Mouse (Mus musculus): Measurements from ENCODE around the gene Itpr1. TPM values are rescaled to one million over a fixed set of nuclear protein-coding genes. Genes with fewer than 3 reads are reported as not detected.

Gene Itpr1
- polyA plus RNA-seq (2015; fragmentation: Nextera tagmentation; extraction: Ambion mirVana): 2.3 and 3.2 TPM in 2 replicates

- H3K9me3 ChIP-seq (replicated peaks): no peaks in the 10 kb centered on the region
- peaks cover 37% of the 10 kb centered on the region for H3K4me1 ChIP-seq (replicated peaks)
- under 1% methylated on average over 27 of the region's 27 CpGs for WGBS (ENCODE audit: insufficient replicate concordance)
- ATAC-seq (ENCODE audit: low read depth): peak; percentile 99
- peak within 1 kb of the TSS; percentile 68 for H3K27ac ChIP-seq
- H3K4me2 ChIP-seq: peak within 1 kb of the TSS; percentile 95
- H3K27me3 ChIP-seq: no peaks in the 10 kb centered on the region
- peak within 1 kb of the TSS; percentile 77 for H3K4me3 ChIP-seq (replicated peaks)
- H3K36me3 ChIP-seq: no peaks in the 10 kb centered on the region
- peak; percentile 93 for DNase-seq
- H3K9ac ChIP-seq: peak within 1 kb of the TSS; percentile 79
Observed at GRCm38 (mm10) chr6:108212881-108213295, at the start of gene Itpr1. Gene Itpr1 (plus strand): TSS chr6:108213096.

- Histone ChIP-seq H3K36me3 (no peaks in the 10 kb centered on the region), H3K9ac (no peak overlapping the region), H3K9me3 (replicated peaks) (no peaks in the 10 kb centered on the region), H3K27ac (no peak overlapping the region), H3K4me2 (no peak overlapping the region), H3K4me3 (replicated peaks) (no peak overlapping the region), H3K4me1 (replicated peaks) (peaks cover 13% of the 10 kb centered on the region; the same call in 1 of the 2 replicates), H3K27me3 (no peaks in the 10 kb centered on the region)
- ATAC-seq (ENCODE audit: low read depth): no peak
- 72% methylated on average over 5 of the region's 5 CpGs for WGBS (ENCODE audit: insufficient replicate concordance)
- DNase-seq: no peak
Observed at GRCm38 (mm10) chr6:108164935-108165334, 48.0 kb upstream of the Itpr1 start.

- 36% methylated on average over 2 of the region's 2 CpGs for WGBS (ENCODE audit: insufficient replicate concordance)
- no peaks in the 10 kb centered on the region for H3K9me3 ChIP-seq (replicated peaks)
- H3K4me3 ChIP-seq (replicated peaks): no peak overlapping the region
Observed at GRCm38 (mm10) chr6:108165598-108165997, 47.3 kb upstream of the Itpr1 start.

GRCm38 (mm10) chr6:108167946-108168680 lies 44.8 kb upstream of the Itpr1 start:
- DNase-seq (no peak), ATAC-seq (ENCODE audit: low read depth) (no peak)
- Histone ChIP-seq H3K27ac (no peak overlapping the region), H3K4me1 (replicated peaks) (peaks cover 13% of the 10 kb centered on the region; the same call in 1 of the 2 replicates), H3K4me3 (replicated peaks) (no peak overlapping the region), H3K27me3 (no peaks in the 10 kb centered on the region), H3K9ac (no peak overlapping the region), H3K36me3 (peaks cover 16% of the 10 kb centered on the region), H3K4me2 (no peak overlapping the region), H3K9me3 (replicated peaks) (no peaks in the 10 kb centered on the region)
- WGBS (ENCODE audit: insufficient replicate concordance): 32% methylated on average over 7 of the region's 7 CpGs

More at GRCm38 (mm10) chr6:108165598-108165997, 47.3 kb upstream of the Itpr1 start:
- H3K27me3 ChIP-seq: no peaks in the 10 kb centered on the region
- no peak overlapping the region for H3K9ac ChIP-seq
- H3K4me1 ChIP-seq (replicated peaks): peaks cover 13% of the 10 kb centered on the region; the same call in 1 of the 2 replicates
- H3K27ac ChIP-seq: no peak overlapping the region
- no peaks in the 10 kb centered on the region for H3K36me3 ChIP-seq
- no peak overlapping the region for H3K4me2 ChIP-seq
- ATAC-seq (ENCODE audit: low read depth) (no peak), DNase-seq (no peak)

- no peak for DNase-seq
- no peak overlapping the region for H3K4me2 ChIP-seq
Observed at GRCm38 (mm10) chr6:108168723-108169122, 44.2 kb upstream of the Itpr1 start.

GRCm38 (mm10) chr6:108169466-108169865 lies 43.4 kb upstream of the Itpr1 start:
- H3K27ac ChIP-seq: no peak overlapping the region
- no peak overlapping the region for H3K4me2 ChIP-seq
- peaks cover 18% of the 10 kb centered on the region for H3K36me3 ChIP-seq
- no peaks in the 10 kb centered on the region for H3K9me3 ChIP-seq (replicated peaks)
- DNase-seq (no peak), ATAC-seq (ENCODE audit: low read depth) (no peak)
- no peak overlapping the region for H3K9ac ChIP-seq
- H3K4me3 ChIP-seq (replicated peaks): no peak overlapping the region
- WGBS (ENCODE audit: insufficient replicate concordance): 79% methylated on average over 3 of the region's 3 CpGs
- no peaks in the 10 kb centered on the region for H3K27me3 ChIP-seq
- H3K4me1 ChIP-seq (replicated peaks): peaks cover 8% of the 10 kb centered on the region; the same call in 1 of the 2 replicates

More at GRCm38 (mm10) chr6:108168723-108169122, 44.2 kb upstream of the Itpr1 start:
- Histone ChIP-seq H3K27ac (no peak overlapping the region), H3K4me3 (replicated peaks) (no peak overlapping the region), H3K4me1 (replicated peaks) (peaks cover 8% of the 10 kb centered on the region; the same call in 1 of the 2 replicates), H3K36me3 (peaks cover 18% of the 10 kb centered on the region), H3K9me3 (replicated peaks) (no peaks in the 10 kb centered on the region), H3K9ac (no peak overlapping the region), H3K27me3 (no peaks in the 10 kb centered on the region)
- no peak for ATAC-seq (ENCODE audit: low read depth)
- 40% methylated on average over 6 of the region's 6 CpGs for WGBS (ENCODE audit: insufficient replicate concordance)

DNA sequence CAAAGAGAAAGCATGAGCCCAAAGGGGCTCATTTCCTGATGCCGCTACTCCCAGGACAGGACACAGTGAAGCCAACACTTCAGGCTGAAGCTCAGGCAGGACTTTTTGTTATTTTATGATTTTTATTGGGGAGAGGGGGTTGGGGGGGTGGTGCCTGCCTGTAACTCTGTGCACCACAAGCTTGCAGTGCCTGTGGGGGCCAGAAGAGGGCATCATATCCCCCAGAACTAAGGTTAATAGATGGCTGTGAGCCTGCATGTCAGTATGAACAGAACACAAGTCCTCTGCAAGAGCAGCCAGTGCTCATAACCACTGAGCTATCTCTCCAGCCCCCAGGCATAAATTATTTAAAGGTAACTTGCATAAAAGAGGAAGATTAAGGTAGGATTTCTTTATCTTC lies 40.7 kb upstream of the Itpr1 start:
- DNase-seq: no peak
- peaks cover 21% of the 10 kb centered on the region for H3K36me3 ChIP-seq
- WGBS (ENCODE audit: insufficient replicate concordance): 92% methylated on average over 1 of the region's 1 CpGs
- H3K27ac ChIP-seq: no peak overlapping the region
- no peaks in the 10 kb centered on the region for H3K27me3 ChIP-seq
- no peaks in the 10 kb centered on the region for H3K9me3 ChIP-seq (replicated peaks)
- no peak overlapping the region for H3K4me3 ChIP-seq (replicated peaks)
- H3K4me2 ChIP-seq: no peak overlapping the region
- H3K4me1 ChIP-seq (replicated peaks): peaks cover 4% of the 10 kb centered on the region; the same call in 1 of the 2 replicates
- ATAC-seq (ENCODE audit: low read depth): no peak
- H3K9ac ChIP-seq: no peak overlapping the region

DNA sequence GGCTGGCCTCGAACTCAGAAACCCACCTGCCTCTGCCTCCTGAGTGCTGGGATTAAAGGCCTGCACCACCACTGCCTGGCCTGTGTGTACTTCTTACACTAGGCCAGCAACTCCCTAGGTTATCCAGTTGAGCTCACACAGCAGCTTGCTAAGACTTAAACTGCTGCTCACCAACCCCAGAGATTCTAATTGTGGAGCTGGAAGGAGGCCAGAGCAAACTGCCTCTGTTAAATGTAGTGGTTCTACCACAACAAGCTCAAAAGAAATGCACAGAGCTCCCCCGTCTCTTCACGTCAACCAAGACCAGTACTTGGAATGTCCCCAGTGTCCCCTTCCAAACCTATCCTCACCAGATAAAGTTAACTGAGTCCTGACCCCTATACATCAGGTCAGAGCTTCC lies 38.7 kb upstream of the Itpr1 start:
- no peak overlapping the region for H3K9ac ChIP-seq
- no peak overlapping the region for H3K27ac ChIP-seq
- no peak overlapping the region for H3K4me2 ChIP-seq
- no peak overlapping the region for H3K4me3 ChIP-seq (replicated peaks)
- ATAC-seq (ENCODE audit: low read depth): no peak
- H3K4me1 ChIP-seq (replicated peaks): no peaks in the 10 kb centered on the region
- no peak for DNase-seq
- no peaks in the 10 kb centered on the region for H3K9me3 ChIP-seq (replicated peaks)
- peaks cover 21% of the 10 kb centered on the region for H3K36me3 ChIP-seq
- WGBS (ENCODE audit: insufficient replicate concordance): 78% methylated on average over 3 of the region's 3 CpGs
- no peaks in the 10 kb centered on the region for H3K27me3 ChIP-seq

GRCm38 (mm10) chr6:108179087-108179486 lies 33.8 kb upstream of the Itpr1 start:
- H3K27ac ChIP-seq: no peak overlapping the region
- H3K36me3 ChIP-seq: peaks cover 3% of the 10 kb centered on the region; the same call in 1 of the 2 replicates
- H3K4me1 ChIP-seq (replicated peaks): peaks cover under 1% of the 10 kb centered on the region; the same call in 1 of the 2 replicates
- H3K4me3 ChIP-seq (replicated peaks): no peak overlapping the region
- 58% methylated on average over 2 of the region's 2 CpGs for WGBS (ENCODE audit: insufficient replicate concordance)
- no peak overlapping the region for H3K4me2 ChIP-seq
- no peaks in the 10 kb centered on the region for H3K27me3 ChIP-seq
- ATAC-seq (ENCODE audit: low read depth) (no peak), DNase-seq (no peak)
- H3K9ac ChIP-seq: no peak overlapping the region
- H3K9me3 ChIP-seq (replicated peaks): no peaks in the 10 kb centered on the region

DNA sequence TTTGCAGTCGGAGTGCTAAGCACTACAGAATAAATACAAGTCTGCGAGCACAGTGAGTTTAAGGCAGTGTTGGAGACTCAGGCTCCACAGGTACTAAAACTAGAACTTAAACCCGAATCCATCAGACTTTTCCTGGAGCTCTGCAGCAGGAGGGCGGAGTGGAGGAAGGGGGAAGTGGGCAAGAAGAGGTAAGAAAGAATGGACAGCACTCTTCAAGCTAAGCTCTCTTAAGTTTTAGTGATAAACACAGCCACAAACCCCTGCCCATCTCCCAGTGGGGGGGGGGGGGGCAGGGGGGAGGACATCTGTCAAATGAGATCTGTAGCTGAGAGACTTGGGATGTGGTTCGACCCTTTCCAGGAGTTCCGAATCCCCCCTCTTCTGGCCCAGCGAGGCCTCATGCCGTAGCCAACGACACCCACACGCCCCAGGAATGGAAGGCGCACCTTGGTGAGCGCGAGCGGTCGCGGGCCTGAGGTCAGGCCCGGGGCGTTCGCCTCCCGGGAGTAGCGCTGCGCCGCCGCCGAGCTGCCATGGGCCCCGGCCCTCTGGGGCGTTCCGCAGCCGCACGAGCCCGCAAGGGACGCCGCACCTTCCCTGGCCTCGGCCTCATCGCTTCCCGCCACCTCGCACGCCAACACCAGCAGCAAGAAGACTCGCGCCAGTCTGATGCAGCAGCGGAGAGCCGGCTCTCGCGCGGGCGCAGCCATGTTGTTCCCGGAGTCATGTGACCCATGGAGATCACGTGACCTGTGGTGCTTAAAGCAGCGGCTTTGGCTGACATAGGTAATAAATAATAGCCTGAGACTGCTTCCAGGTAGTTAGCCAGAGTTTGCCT lies 27.8 kb upstream of the Itpr1 start, which contains the start of gene Sumf1:
TSS of gene Sumf1 (minus strand) at position 736 of the 838 bp plus-strand sequence.
- no peak within 1 kb of the TSS for H3K27ac ChIP-seq

DNA sequence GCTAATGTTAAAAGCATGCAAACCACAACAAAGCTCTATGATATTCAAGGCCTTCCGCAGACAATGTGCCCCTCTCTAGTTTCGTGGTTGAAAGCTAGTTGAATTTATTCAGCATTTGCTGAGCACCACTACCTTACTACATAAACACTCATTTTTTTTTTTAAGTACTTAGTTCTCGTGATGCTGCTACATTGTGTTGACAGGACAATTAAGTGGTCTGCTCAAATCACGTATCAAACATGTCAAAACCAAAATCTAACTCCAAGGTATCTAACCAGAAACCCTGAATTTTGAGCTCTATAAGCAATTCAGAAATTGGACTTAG lies 27.2 kb upstream of the Itpr1 start:
- peak overlapping the region; percentile 78 for H3K9ac ChIP-seq

More for the DNA sequence above, 27.8 kb upstream of the Itpr1 start, which contains the start of gene Sumf1:
- Histone ChIP-seq H3K27me3 (no peaks in the 10 kb centered on the region), H3K9ac (peak within 1 kb of the TSS; percentile 78), H3K9me3 (replicated peaks) (no peaks in the 10 kb centered on the region), H3K4me3 (replicated peaks) (peak within 1 kb of the TSS; percentile 83), H3K36me3 (no peaks in the 10 kb centered on the region), H3K4me2 (peak within 1 kb of the TSS; percentile 89), H3K4me1 (replicated peaks) (peaks cover 14% of the 10 kb centered on the region)
- WGBS (ENCODE audit: insufficient replicate concordance): 3% methylated on average over 47 of the region's 49 CpGs
- DNase-seq (peak; percentile 80), ATAC-seq (ENCODE audit: low read depth) (peak; percentile 89)

More for the DNA sequence above, 27.2 kb upstream of the Itpr1 start:
- peak overlapping the region; percentile 83 for H3K4me3 ChIP-seq (replicated peaks)
- DNase-seq (no peak), ATAC-seq (ENCODE audit: low read depth) (no peak; the same call in 1 of the 2 replicates)
- no peaks in the 10 kb centered on the region for H3K36me3 ChIP-seq
- peak overlapping the region; percentile 89 for H3K4me2 ChIP-seq
- H3K9me3 ChIP-seq (replicated peaks): no peaks in the 10 kb centered on the region
- 16% methylated on average over 4 of the region's 4 CpGs for WGBS (ENCODE audit: insufficient replicate concordance)
- H3K27me3 ChIP-seq: no peaks in the 10 kb centered on the region
- no peak overlapping the region for H3K27ac ChIP-seq
- H3K4me1 ChIP-seq (replicated peaks): peaks cover 14% of the 10 kb centered on the region
